Mouse (Mus musculus): ENCODE data around the gene Pakap. TPM values are rescaled to one million over a fixed set of nuclear protein-coding genes. Genes with fewer than 3 reads are reported as not detected.

The Pakap gene
- polyA plus RNA-seq, 1 experiment from 2014 or later: 21.4 TPM

- Histone ChIP-seq H3K36me3 (ENCODE audit: control insufficient read depth, insufficient read depth, low read length) (no peaks in the 10 kb centered on the region), H3K27me3 (ENCODE audit: control insufficient read depth, insufficient read depth, low read length) (no peaks in the 10 kb centered on the region), H3K9ac (ENCODE audit: low read length) (no peak overlapping the region), H3K9me3 (ENCODE audit: control insufficient read depth, low read length) (no peaks in the 10 kb centered on the region), H3K27ac (ENCODE audit: low read depth, low read length) (no peak overlapping the region), H3K4me3 (ENCODE audit: low read depth, low read length) (no peak overlapping the region), H3K4me2 (no peak overlapping the region), H3K4me1 (ENCODE audit: control insufficient read depth, insufficient read depth, low read length) (no peaks in the 10 kb centered on the region)
- ATAC-seq (ENCODE audit: low FRiP score) (no peak), DNase-seq (ENCODE audit: low spot score, missing footprints) (no peak)
- 90% methylated on average over 4 of the region's 4 CpGs for WGBS
These were observed 154.3 kb downstream of the Pakap start for GRCm38 (mm10) chr4:57722296-57722695.

- DNase-seq (ENCODE audit: low spot score, missing footprints) (no peak), ATAC-seq (ENCODE audit: low FRiP score) (no peak)
- H3K36me3 ChIP-seq (ENCODE audit: control insufficient read depth, insufficient read depth, low read length): no peaks in the 10 kb centered on the region
- H3K4me2 ChIP-seq: no peak overlapping the region
- 57% methylated on average over 2 of the region's 2 CpGs for WGBS
- H3K27me3 ChIP-seq (ENCODE audit: control insufficient read depth, insufficient read depth, low read length): no peaks in the 10 kb centered on the region
- H3K9ac ChIP-seq (ENCODE audit: low read length): no peak overlapping the region
- no peaks in the 10 kb centered on the region for H3K4me1 ChIP-seq (ENCODE audit: control insufficient read depth, insufficient read depth, low read length)
- H3K4me3 ChIP-seq (ENCODE audit: low read depth, low read length): no peak overlapping the region
- H3K9me3 ChIP-seq (ENCODE audit: control insufficient read depth, low read length): no peaks in the 10 kb centered on the region
- no peak overlapping the region for H3K27ac ChIP-seq (ENCODE audit: low read depth, low read length)
These were observed 155.7 kb downstream of the Pakap start for GRCm38 (mm10) chr4:57723659-57724058.

GRCm38 (mm10) chr4:57725569-57725968, 157.6 kb downstream of the Pakap start:
- Histone ChIP-seq H3K4me3 (ENCODE audit: low read depth, low read length) (no peak overlapping the region), H3K4me2 (no peak overlapping the region), H3K9me3 (ENCODE audit: control insufficient read depth, low read length) (no peaks in the 10 kb centered on the region), H3K27me3 (ENCODE audit: control insufficient read depth, insufficient read depth, low read length) (no peaks in the 10 kb centered on the region), H3K27ac (ENCODE audit: low read depth, low read length) (no peak overlapping the region), H3K36me3 (ENCODE audit: control insufficient read depth, insufficient read depth, low read length) (no peaks in the 10 kb centered on the region), H3K9ac (ENCODE audit: low read length) (no peak overlapping the region), H3K4me1 (ENCODE audit: control insufficient read depth, insufficient read depth, low read length) (no peaks in the 10 kb centered on the region)
- WGBS: 85% methylated on average over 1 of the region's 1 CpGs
- ATAC-seq (ENCODE audit: low FRiP score): no peak
- no peak for DNase-seq (ENCODE audit: low spot score, missing footprints)

- Histone ChIP-seq H3K9ac (ENCODE audit: low read length) (no peak overlapping the region), H3K27me3 (ENCODE audit: control insufficient read depth, insufficient read depth, low read length) (no peaks in the 10 kb centered on the region), H3K36me3 (ENCODE audit: control insufficient read depth, insufficient read depth, low read length) (no peaks in the 10 kb centered on the region), H3K4me2 (no peak overlapping the region), H3K4me3 (ENCODE audit: low read depth, low read length) (no peak overlapping the region), H3K9me3 (ENCODE audit: control insufficient read depth, low read length) (no peaks in the 10 kb centered on the region), H3K27ac (ENCODE audit: low read depth, low read length) (no peak overlapping the region), H3K4me1 (ENCODE audit: control insufficient read depth, insufficient read depth, low read length) (no peaks in the 10 kb centered on the region)
- 86% methylated on average over 4 of the region's 4 CpGs for WGBS
- ATAC-seq (ENCODE audit: low FRiP score): no peak
- no peak for DNase-seq (ENCODE audit: low spot score, missing footprints)
These were observed 160.7 kb downstream of the Pakap start for GRCm38 (mm10) chr4:57728611-57729183.

- Histone ChIP-seq H3K27me3 (ENCODE audit: control insufficient read depth, insufficient read depth, low read length) (no peaks in the 10 kb centered on the region), H3K27ac (ENCODE audit: low read depth, low read length) (no peak overlapping the region), H3K9ac (ENCODE audit: low read length) (no peak overlapping the region), H3K36me3 (ENCODE audit: control insufficient read depth, insufficient read depth, low read length) (no peaks in the 10 kb centered on the region), H3K4me1 (ENCODE audit: control insufficient read depth, insufficient read depth, low read length) (no peaks in the 10 kb centered on the region), H3K4me2 (no peak overlapping the region), H3K9me3 (ENCODE audit: control insufficient read depth, low read length) (no peaks in the 10 kb centered on the region), H3K4me3 (ENCODE audit: low read depth, low read length) (no peak overlapping the region)
- ATAC-seq (ENCODE audit: low FRiP score) (no peak), DNase-seq (ENCODE audit: low spot score, missing footprints) (no peak)
- WGBS: 94% methylated on average over 6 of the region's 6 CpGs
These were observed 162.1 kb downstream of the Pakap start for GRCm38 (mm10) chr4:57730047-57730446.

- H3K4me1 ChIP-seq (ENCODE audit: control insufficient read depth, insufficient read depth, low read length): no peaks in the 10 kb centered on the region
- no peak overlapping the region for H3K4me3 ChIP-seq (ENCODE audit: low read depth, low read length)
- no peak overlapping the region for H3K4me2 ChIP-seq
- WGBS: 84% methylated on average over 11 of the region's 11 CpGs
- no peaks in the 10 kb centered on the region for H3K9me3 ChIP-seq (ENCODE audit: control insufficient read depth, low read length)
- DNase-seq (ENCODE audit: low spot score, missing footprints) (no peak), ATAC-seq (ENCODE audit: low FRiP score) (no peak)
- no peak overlapping the region for H3K9ac ChIP-seq (ENCODE audit: low read length)
- no peaks in the 10 kb centered on the region for H3K27me3 ChIP-seq (ENCODE audit: control insufficient read depth, insufficient read depth, low read length)
- no peak overlapping the region for H3K27ac ChIP-seq (ENCODE audit: low read depth, low read length)
- no peaks in the 10 kb centered on the region for H3K36me3 ChIP-seq (ENCODE audit: control insufficient read depth, insufficient read depth, low read length)
These were observed 163.0 kb downstream of the Pakap start for GRCm38 (mm10) chr4:57730801-57731598.

- H3K4me1 ChIP-seq (ENCODE audit: control insufficient read depth, insufficient read depth, low read length): no peaks in the 10 kb centered on the region
- DNase-seq (ENCODE audit: low spot score, missing footprints) (no peak), ATAC-seq (ENCODE audit: low FRiP score) (no peak)
- no peaks in the 10 kb centered on the region for H3K27me3 ChIP-seq (ENCODE audit: control insufficient read depth, insufficient read depth, low read length)
- H3K9me3 ChIP-seq (ENCODE audit: control insufficient read depth, low read length): no peaks in the 10 kb centered on the region
- 86% methylated on average over 5 of the region's 5 CpGs for WGBS
- H3K9ac ChIP-seq (ENCODE audit: low read length): no peak overlapping the region
- H3K4me2 ChIP-seq: no peak overlapping the region
- H3K27ac ChIP-seq (ENCODE audit: low read depth, low read length): no peak overlapping the region
- H3K4me3 ChIP-seq (ENCODE audit: low read depth, low read length): no peak overlapping the region
- no peaks in the 10 kb centered on the region for H3K36me3 ChIP-seq (ENCODE audit: control insufficient read depth, insufficient read depth, low read length)
These were observed 164.4 kb downstream of the Pakap start for GRCm38 (mm10) chr4:57732351-57732750.

GRCm38 (mm10) chr4:57733445-57733844, 165.5 kb downstream of the Pakap start:
- DNase-seq (ENCODE audit: low spot score, missing footprints) (no peak), ATAC-seq (ENCODE audit: low FRiP score) (no peak)
- Histone ChIP-seq H3K4me2 (no peak overlapping the region), H3K27me3 (ENCODE audit: control insufficient read depth, insufficient read depth, low read length) (no peaks in the 10 kb centered on the region), H3K4me1 (ENCODE audit: control insufficient read depth, insufficient read depth, low read length) (no peaks in the 10 kb centered on the region), H3K36me3 (ENCODE audit: control insufficient read depth, insufficient read depth, low read length) (no peaks in the 10 kb centered on the region), H3K4me3 (ENCODE audit: low read depth, low read length) (no peak overlapping the region), H3K9me3 (ENCODE audit: control insufficient read depth, low read length) (no peaks in the 10 kb centered on the region), H3K9ac (ENCODE audit: low read length) (no peak overlapping the region), H3K27ac (ENCODE audit: low read depth, low read length) (no peak overlapping the region)
- 83% methylated on average over 3 of the region's 3 CpGs for WGBS

GRCm38 (mm10) chr4:57735426-57735825, 167.4 kb downstream of the Pakap start:
- H3K27me3 ChIP-seq (ENCODE audit: control insufficient read depth, insufficient read depth, low read length): no peaks in the 10 kb centered on the region
- DNase-seq (ENCODE audit: low spot score, missing footprints) (no peak), ATAC-seq (ENCODE audit: low FRiP score) (no peak)
- H3K36me3 ChIP-seq (ENCODE audit: control insufficient read depth, insufficient read depth, low read length): no peaks in the 10 kb centered on the region
- WGBS: 95% methylated on average over 5 of the region's 5 CpGs
- H3K9ac ChIP-seq (ENCODE audit: low read length): no peak overlapping the region
- no peak overlapping the region for H3K4me2 ChIP-seq
- no peak overlapping the region for H3K4me3 ChIP-seq (ENCODE audit: low read depth, low read length)
- H3K4me1 ChIP-seq (ENCODE audit: control insufficient read depth, insufficient read depth, low read length): no peaks in the 10 kb centered on the region
- H3K27ac ChIP-seq (ENCODE audit: low read depth, low read length): no peak overlapping the region
- no peaks in the 10 kb centered on the region for H3K9me3 ChIP-seq (ENCODE audit: control insufficient read depth, low read length)

All from midbrain, embryonic 11.5 days (tissue).